Mouse (Mus musculus) G1E (cell line): Measurements from ENCODE around the gene Klhl32. TPM values are rescaled to one million over a fixed set of nuclear protein-coding genes. Genes with fewer than 3 reads are reported as not detected.

Experiments
- ATAC-seq: 2 replicates; pipeline ENCODE4 v1.8.0; 2016; ENCODE audit warnings: mild to moderate bottlenecking; ENCODE audit not compliant: insufficient number of reproducible peaks, poor library complexity, low FRiP score, severe bottlenecking; ENCODE audit errors: extremely low read depth
- DNase-seq: peaks from one replicate; pipeline ENCODE4 v3.0.0; 2012; ENCODE audit warnings: low spot score
- H3K27me3 ChIP-seq: 2 replicates; pipeline ENCODE4 v1.6.1; 2012; ENCODE audit warnings: mild to moderate bottlenecking, low read length, inconsistent platforms; ENCODE audit not compliant: insufficient read depth
- H3K36me3 ChIP-seq: replicated peaks from 2 replicates; pipeline ENCODE3; 2012; ENCODE audit warnings: mild to moderate bottlenecking, inconsistent platforms
- H3K4me1 ChIP-seq: 2 replicates; pipeline ENCODE4 v1.6.1; 2012; ENCODE audit warnings: low read depth, low read length, inconsistent platforms, mixed read lengths; ENCODE audit not compliant: insufficient read depth
- H3K4me3 ChIP-seq: 2 replicates; pipeline ENCODE4 v1.5.1; 2012; ENCODE audit warnings: low read depth, mild to moderate bottlenecking, inconsistent platforms, low read length, moderate library complexity, mixed read lengths
- H3K9me3 ChIP-seq: replicated peaks from 2 replicates; pipeline ENCODE4 v1.6.1; 2012; ENCODE audit warnings: inconsistent platforms
- CTCF ChIP-seq: IDR thresholded peaks from 2 replicates; pipeline ENCODE4 v1.5.1; 2012; ENCODE audit warnings: low read depth, low read length, inconsistent platforms, mixed read lengths
- GATA1 ChIP-seq: IDR thresholded peaks from 2 replicates; pipeline ENCODE4 v1.6.1; 2012; ENCODE audit warnings: borderline replicate concordance, low read length, inconsistent platforms, mixed read lengths
- GATA2 ChIP-seq: IDR thresholded peaks from 2 replicates; pipeline ENCODE4 v1.6.1; 2012; ENCODE audit warnings: low read depth, low read length, inconsistent platforms, borderline replicate concordance
- POLR2AphosphoS5 ChIP-seq: IDR thresholded peaks from 2 replicates; pipeline ENCODE4 v1.6.1; 2012; ENCODE audit warnings: low read depth, low read length, inconsistent platforms; ENCODE audit not compliant: insufficient replicate concordance
- TAL1 ChIP-seq: conservative IDR thresholded peaks from 2 replicates; pipeline ENCODE4 v1.6.1; 2012; ENCODE audit warnings: low read depth, low read length, inconsistent platforms, mixed read lengths
- polyA plus RNA-seq: library from polyadenylated mRNA; stranded (reverse); fragments of >175 nt; gene quantifications from 2 replicates; pipeline ENCODE4 v1.2.3, GENCODE M21; 2012
- total RNA-seq, 2 experiments: library from RNA; stranded (forward) in 1 of 2; stranded (reverse) in 1 of 2; fragments of 200-1000 nt in 1 of 2; fragments of >200 nt in 1 of 2; fragmentation: Nextera tagmentation in 1 of 2; gene quantifications; 2 replicates each; pipeline ENCODE4 v1.2.3; 2014 to 2017

The Klhl32 gene
- total and polyA plus RNA-seq, 3 experiments: 0.02 to 0.05 TPM; not detected in 1

- H3K27me3 ChIP-seq: no peaks in the 10 kb centered on the region
- no peak overlapping the region for H3K4me3 ChIP-seq
- ATAC-seq (no peak), DNase-seq (no peak)
- H3K4me1 ChIP-seq: no peaks in the 10 kb centered on the region
- no peaks in the 10 kb centered on the region for H3K36me3 ChIP-seq
- no peaks in the 10 kb centered on the region for H3K9me3 ChIP-seq
- TF ChIP-seq GATA1: no peak
- TF ChIP-seq GATA2: no peak
- no peak for TF ChIP-seq TAL1
- TF ChIP-seq POLR2AphosphoS5: no peak
Measured at GRCm38 (mm10) chr4:24789331-24789730, 61.6 kb downstream of the Klhl32 start.

DNA sequence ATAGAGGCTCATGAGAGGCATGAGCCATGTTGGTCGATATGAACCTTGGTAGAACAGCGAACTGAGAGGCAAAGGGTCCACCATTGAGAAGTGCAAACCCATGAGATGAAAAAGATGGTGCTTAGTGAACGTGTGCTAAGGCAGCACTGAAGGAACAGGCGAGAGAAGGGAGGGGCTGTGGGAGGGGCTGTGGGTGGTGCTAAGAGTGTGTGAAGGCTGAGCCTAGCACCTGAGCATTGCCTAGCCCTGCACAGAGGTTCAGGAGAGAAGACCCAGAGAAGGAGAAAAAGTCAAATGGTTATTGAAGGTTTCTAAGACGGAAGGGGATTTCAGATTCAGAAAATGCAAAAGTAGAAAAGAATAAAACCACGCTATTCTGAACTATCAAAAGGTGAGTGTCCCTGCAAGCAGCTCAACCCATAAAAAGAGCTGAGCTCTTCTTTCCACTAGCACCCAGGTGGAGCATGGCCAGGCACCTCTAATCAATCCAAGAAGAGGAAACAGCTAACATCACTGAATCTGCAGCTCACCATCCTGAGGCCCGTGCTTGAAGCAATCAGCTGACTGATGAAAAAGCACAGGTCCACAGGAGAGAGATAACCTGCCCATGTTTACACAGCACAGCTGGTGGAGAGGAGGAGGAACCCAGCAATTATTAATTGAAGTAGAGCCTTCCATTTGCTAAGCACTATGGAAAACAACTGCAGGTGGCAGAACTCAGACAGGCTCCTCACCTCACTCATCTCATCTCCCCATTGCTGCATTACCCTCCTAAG lies 65.0 kb downstream of the Klhl32 start:
- Histone ChIP-seq H3K4me3 (no peak overlapping the region), H3K27me3 (no peaks in the 10 kb centered on the region), H3K36me3 (no peaks in the 10 kb centered on the region), H3K9me3 (no peaks in the 10 kb centered on the region), H3K4me1 (no peaks in the 10 kb centered on the region)
- ATAC-seq: no peak
- no peak for DNase-seq
- TF ChIP-seq POLR2AphosphoS5 (no peak), GATA2 (no peak)

DNA sequence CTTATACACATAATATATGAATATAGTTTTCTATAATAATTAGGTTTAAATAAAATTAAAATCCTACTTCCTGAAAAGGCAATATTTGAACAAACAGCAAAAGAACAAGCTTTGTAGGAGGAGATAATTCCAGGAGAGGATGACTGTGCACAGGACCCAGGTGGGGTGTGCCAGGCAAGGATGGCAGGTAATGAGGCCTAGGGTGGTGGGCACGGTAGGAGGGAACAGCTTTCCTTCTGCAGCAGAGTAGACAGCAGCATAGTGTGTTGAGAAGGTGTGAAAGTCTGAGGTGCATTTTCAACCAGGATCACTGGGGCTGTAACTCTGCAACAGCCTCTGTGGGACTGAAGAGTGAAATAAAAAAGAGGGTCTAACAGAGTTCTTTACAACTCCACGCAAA lies 85.0 kb downstream of the Klhl32 start:
- ATAC-seq: no peak
- no peaks in the 10 kb centered on the region for H3K9me3 ChIP-seq
- TF ChIP-seq CTCF (no peak), TAL1 (no peak), GATA1 (no peak), GATA2 (no peak), POLR2AphosphoS5 (no peak)
- no peak overlapping the region for H3K4me3 ChIP-seq
- no peaks in the 10 kb centered on the region for H3K27me3 ChIP-seq
- no peaks in the 10 kb centered on the region for H3K36me3 ChIP-seq
- H3K4me1 ChIP-seq: no peaks in the 10 kb centered on the region
- DNase-seq: no peak

GRCm38 (mm10) chr4:24765469-24765868 lies 85.5 kb downstream of the Klhl32 start:
- Histone ChIP-seq H3K36me3 (no peaks in the 10 kb centered on the region), H3K4me3 (no peak overlapping the region), H3K27me3 (no peaks in the 10 kb centered on the region), H3K4me1 (no peaks in the 10 kb centered on the region), H3K9me3 (no peaks in the 10 kb centered on the region)
- DNase-seq: no peak
- no peak for ATAC-seq
- TF ChIP-seq POLR2AphosphoS5 (no peak), GATA2 (no peak), GATA1 (no peak), CTCF (no peak), TAL1 (no peak)

DNA sequence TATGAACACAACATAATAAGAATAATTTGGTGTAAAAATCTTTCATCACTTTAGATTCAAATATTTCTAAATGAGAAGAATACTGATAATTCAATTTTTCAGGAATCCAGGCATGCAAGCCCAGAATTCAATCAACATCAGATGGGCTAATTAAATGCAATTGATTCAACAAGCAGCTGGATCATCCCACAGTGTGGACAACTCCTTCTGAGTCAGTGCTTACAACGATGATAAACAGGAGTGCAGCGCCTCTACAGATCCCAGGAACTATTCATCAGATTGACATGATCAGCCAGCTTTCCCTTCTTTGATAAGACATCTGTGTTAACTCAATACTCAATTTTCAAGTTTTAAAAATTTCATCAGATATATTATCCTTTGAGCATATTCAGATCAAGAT lies 86.4 kb downstream of the Klhl32 start:
- Histone ChIP-seq H3K4me1 (no peaks in the 10 kb centered on the region), H3K27me3 (no peaks in the 10 kb centered on the region), H3K4me3 (no peak overlapping the region), H3K36me3 (no peaks in the 10 kb centered on the region), H3K9me3 (no peaks in the 10 kb centered on the region)
- ATAC-seq (no peak), DNase-seq (no peak)
- TF ChIP-seq GATA2: no peak
- TF ChIP-seq GATA1: no peak
- no peak for TF ChIP-seq POLR2AphosphoS5
- TF ChIP-seq CTCF: no peak
- no peak for TF ChIP-seq TAL1

- H3K36me3 ChIP-seq: no peaks in the 10 kb centered on the region
- ATAC-seq: no peak
- no peaks in the 10 kb centered on the region for H3K9me3 ChIP-seq
- H3K27me3 ChIP-seq: no peaks in the 10 kb centered on the region
- DNase-seq: no peak
- no peak overlapping the region for H3K4me3 ChIP-seq
- H3K4me1 ChIP-seq: no peaks in the 10 kb centered on the region
- TF ChIP-seq GATA1 (no peak), POLR2AphosphoS5 (no peak)
Measured at GRCm38 (mm10) chr4:24763451-24763850, 87.5 kb downstream of the Klhl32 start.

DNA sequence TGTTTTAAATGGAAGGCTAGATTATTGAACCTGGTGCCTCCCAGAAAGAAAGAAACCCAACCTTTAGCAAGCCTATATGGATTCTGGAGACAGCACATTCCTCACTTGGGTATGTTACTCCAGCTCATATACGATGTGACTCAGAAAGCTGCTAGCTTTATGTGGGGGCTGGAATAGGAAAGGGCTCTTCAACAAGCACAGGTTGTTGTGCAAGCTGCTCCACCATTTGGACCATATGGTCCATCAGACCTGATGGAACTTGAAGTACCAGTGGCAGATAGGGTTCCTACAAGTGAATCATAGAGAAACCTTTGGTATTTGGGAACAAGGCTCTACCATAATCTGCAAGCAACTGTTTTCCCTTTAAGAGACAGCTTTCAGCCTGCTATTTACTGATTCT lies 92.0 kb downstream of the Klhl32 start:
- TF ChIP-seq CTCF (no peak), TAL1 (no peak), GATA1 (no peak), POLR2AphosphoS5 (no peak), GATA2 (no peak)
- Histone ChIP-seq H3K9me3 (no peaks in the 10 kb centered on the region), H3K36me3 (no peaks in the 10 kb centered on the region), H3K4me3 (no peak overlapping the region), H3K27me3 (no peaks in the 10 kb centered on the region), H3K4me1 (no peaks in the 10 kb centered on the region)
- ATAC-seq (no peak), DNase-seq (no peak)
